Mouse (Mus musculus): ENCODE measurements at regions not wholly inside any gene's neighbourhood (a gene's known extent, or its start where the extent isn't known, plus 50 kb on each side); places are given as distances from the start of the nearest gene placed in this dataset.

- WGBS, result 83% methylated on average over 2 of the region's 2 CpGs
These were observed 94.9 kb upstream of the H2al1a start for GRCm38 (mm10) chrX:11204135-11204534.

GRCm38 (mm10) chrX:11209895-11210294 is 89.2 kb upstream of the H2al1a start:
- ATAC-seq (replicated peaks; ENCODE audit: low FRiP score), result no peak
- Histone ChIP-seq H3K27me3 (ENCODE audit: control insufficient read depth, insufficient read depth, low read length) (no peaks in the 10 kb centered on the region), H3K9ac (ENCODE audit: low read length) (no peak overlapping the region), H3K9me3 (ENCODE audit: control insufficient read depth, low read length) (no peaks in the 10 kb centered on the region), H3K4me2 (ENCODE audit: low read depth, low read length, severe bottlenecking) (no peak overlapping the region), H3K4me3 (ENCODE audit: low read depth, low read length) (no peak overlapping the region), H3K36me3 (ENCODE audit: control insufficient read depth, insufficient read depth, low read length) (no peaks in the 10 kb centered on the region), H3K27ac (ENCODE audit: low read depth, low read length) (no peak overlapping the region), H3K4me1 (replicated peaks; ENCODE audit: control insufficient read depth, insufficient read depth, low read length) (no peaks in the 10 kb centered on the region)
- no peak for DNase-seq (ENCODE audit: low spot score)
- 77% methylated on average over 5 of the region's 5 CpGs for WGBS

More at GRCm38 (mm10) chrX:11204135-11204534, 94.9 kb upstream of the H2al1a start:
- H3K9ac ChIP-seq (ENCODE audit: low read length), result no peak overlapping the region
- DNase-seq (ENCODE audit: low spot score) (no peak), ATAC-seq (replicated peaks; ENCODE audit: low FRiP score) (no peak)
- H3K4me1 ChIP-seq (replicated peaks; ENCODE audit: control insufficient read depth, insufficient read depth, low read length), result no peaks in the 10 kb centered on the region
- no peak overlapping the region for H3K4me3 ChIP-seq (ENCODE audit: low read depth, low read length)
- no peaks in the 10 kb centered on the region; the same call in 1 of the 2 replicates for H3K27me3 ChIP-seq (ENCODE audit: control insufficient read depth, insufficient read depth, low read length)
- H3K4me2 ChIP-seq (ENCODE audit: low read depth, low read length, severe bottlenecking), result no peak overlapping the region
- H3K9me3 ChIP-seq (ENCODE audit: control insufficient read depth, low read length), result no peaks in the 10 kb centered on the region
- no peak overlapping the region for H3K27ac ChIP-seq (ENCODE audit: low read depth, low read length)
- no peaks in the 10 kb centered on the region for H3K36me3 ChIP-seq (ENCODE audit: control insufficient read depth, insufficient read depth, low read length)

GRCm38 (mm10) chrX:11212811-11213210 is 86.2 kb upstream of the H2al1a start:
- Histone ChIP-seq H3K27me3 (ENCODE audit: control insufficient read depth, insufficient read depth, low read length) (no peaks in the 10 kb centered on the region), H3K4me3 (ENCODE audit: low read depth, low read length) (no peak overlapping the region), H3K4me2 (ENCODE audit: low read depth, low read length, severe bottlenecking) (no peak overlapping the region), H3K36me3 (ENCODE audit: control insufficient read depth, insufficient read depth, low read length) (no peaks in the 10 kb centered on the region), H3K9ac (ENCODE audit: low read length) (no peak overlapping the region), H3K4me1 (replicated peaks; ENCODE audit: control insufficient read depth, insufficient read depth, low read length) (no peaks in the 10 kb centered on the region), H3K27ac (ENCODE audit: low read depth, low read length) (no peak overlapping the region), H3K9me3 (ENCODE audit: control insufficient read depth, low read length) (no peaks in the 10 kb centered on the region)
- no peak for DNase-seq (ENCODE audit: low spot score)
- ATAC-seq (replicated peaks; ENCODE audit: low FRiP score), result no peak
- WGBS, result 83% methylated on average over 1 of the region's 1 CpGs

GRCm38 (mm10) chrX:11213492-11213891 is 85.6 kb upstream of the H2al1a start:
- H3K9ac ChIP-seq (ENCODE audit: low read length), result no peak overlapping the region
- ATAC-seq (replicated peaks; ENCODE audit: low FRiP score) (no peak), DNase-seq (ENCODE audit: low spot score) (peak; percentile 59)
- no peaks in the 10 kb centered on the region for H3K4me1 ChIP-seq (replicated peaks; ENCODE audit: control insufficient read depth, insufficient read depth, low read length)
- H3K4me3 ChIP-seq (ENCODE audit: low read depth, low read length), result no peak overlapping the region
- H3K27ac ChIP-seq (ENCODE audit: low read depth, low read length), result no peak overlapping the region
- whole genome bisulfite sequencing, result 59% methylated on average over 3 of the region's 3 CpGs
- H3K4me2 ChIP-seq (ENCODE audit: low read depth, low read length, severe bottlenecking), result no peak overlapping the region
- no peaks in the 10 kb centered on the region for H3K36me3 ChIP-seq (ENCODE audit: control insufficient read depth, insufficient read depth, low read length)
- no peaks in the 10 kb centered on the region for H3K9me3 ChIP-seq (ENCODE audit: control insufficient read depth, low read length)
- no peaks in the 10 kb centered on the region for H3K27me3 ChIP-seq (ENCODE audit: control insufficient read depth, insufficient read depth, low read length)

- no peak overlapping the region for H3K4me2 ChIP-seq (ENCODE audit: low read depth, low read length, severe bottlenecking)
- H3K27ac ChIP-seq (ENCODE audit: low read depth, low read length), result no peak overlapping the region
- ATAC-seq (replicated peaks; ENCODE audit: low FRiP score) (no peak), DNase-seq (ENCODE audit: low spot score) (no peak)
- no peak overlapping the region for H3K9ac ChIP-seq (ENCODE audit: low read length)
- H3K36me3 ChIP-seq (ENCODE audit: control insufficient read depth, insufficient read depth, low read length), result no peaks in the 10 kb centered on the region
- WGBS, result 85% methylated on average over 1 of the region's 1 CpGs
- no peaks in the 10 kb centered on the region for H3K9me3 ChIP-seq (ENCODE audit: control insufficient read depth, low read length)
- no peaks in the 10 kb centered on the region for H3K27me3 ChIP-seq (ENCODE audit: control insufficient read depth, insufficient read depth, low read length)
- H3K4me3 ChIP-seq (ENCODE audit: low read depth, low read length), result no peak overlapping the region
- no peaks in the 10 kb centered on the region for H3K4me1 ChIP-seq (replicated peaks; ENCODE audit: control insufficient read depth, insufficient read depth, low read length)
These were observed 60.0 kb upstream of the H2al1a start for GRCm38 (mm10) chrX:11239066-11239465.

GRCm38 (mm10) chrX:11245576-11245975 is 53.5 kb upstream of the H2al1a start:
- Histone ChIP-seq H3K4me1 (replicated peaks; ENCODE audit: control insufficient read depth, insufficient read depth, low read length) (no peaks in the 10 kb centered on the region; the same call in 1 of the 2 replicates), H3K36me3 (ENCODE audit: control insufficient read depth, insufficient read depth, low read length) (no peaks in the 10 kb centered on the region), H3K27ac (ENCODE audit: low read depth, low read length) (no peak overlapping the region), H3K9me3 (ENCODE audit: control insufficient read depth, low read length) (no peaks in the 10 kb centered on the region), H3K4me3 (ENCODE audit: low read depth, low read length) (no peak overlapping the region), H3K4me2 (ENCODE audit: low read depth, low read length, severe bottlenecking) (no peak overlapping the region), H3K9ac (ENCODE audit: low read length) (no peak overlapping the region), H3K27me3 (ENCODE audit: control insufficient read depth, insufficient read depth, low read length) (no peaks in the 10 kb centered on the region)
- DNase-seq (ENCODE audit: low spot score) (no peak), ATAC-seq (replicated peaks; ENCODE audit: low FRiP score) (no peak)
- WGBS, result 88% methylated on average over 3 of the region's 3 CpGs

Data from forebrain, embryonic 11.5 days (tissue).